Mouse (Mus musculus) C2C12 (cell line): ENCODE results near the gene Plscr1. TPM values are rescaled to one million over a fixed set of nuclear protein-coding genes. Genes with fewer than 3 reads are reported as not detected.

Experiments used
- H3K27me3 ChIP-seq: one replicate; pipeline ENCODE4 v1.6.1; 2011; ENCODE audit not compliant: control insufficient read depth, insufficient read depth, insufficient read length
- H3K36me3 ChIP-seq: one replicate; pipeline ENCODE4 v1.6.1; 2011; ENCODE audit not compliant: control insufficient read depth, insufficient read depth
- H3K4me3 ChIP-seq: one replicate; pipeline ENCODE4 v1.5.1; 2011; ENCODE audit warnings: mild to moderate bottlenecking, control low read depth; ENCODE audit not compliant: poor library complexity, insufficient read depth, severe bottlenecking
- H3K79me2 ChIP-seq: one replicate; pipeline ENCODE4 v1.6.1; 2011; ENCODE audit not compliant: control insufficient read depth, insufficient read depth
- H3K79me3 ChIP-seq: one replicate; pipeline ENCODE4 v1.6.1; 2011; ENCODE audit warnings: low read depth, control low read depth
- H3ac ChIP-seq: one replicate; pipeline ENCODE3; 2011; ENCODE audit warnings: low read depth; ENCODE audit not compliant: control insufficient read depth, insufficient read length
- CEBPB ChIP-seq: IDR thresholded peaks from one replicate; pipeline ENCODE4 v1.6.1; 2011; ENCODE audit warnings: low read depth, mild to moderate bottlenecking, control low read depth, moderate library complexity
- CTCF ChIP-seq: IDR thresholded peaks from one replicate; pipeline ENCODE4 v1.5.1; 2011; ENCODE audit not compliant: control insufficient read depth, insufficient read depth, insufficient read length
- FOSL1 ChIP-seq: IDR thresholded peaks from one replicate; pipeline ENCODE4 v1.8.0; 2011; ENCODE audit warnings: mild to moderate bottlenecking, low read length; ENCODE audit not compliant: poor library complexity, insufficient read depth, severe bottlenecking
- MAX ChIP-seq: IDR thresholded peaks from one replicate; pipeline ENCODE4 v1.6.1; 2011; ENCODE audit warnings: mild to moderate bottlenecking, control low read depth
- MYOD1 ChIP-seq: IDR thresholded peaks from one replicate; pipeline ENCODE4 v1.6.1; 2011; ENCODE audit warnings: low read depth; ENCODE audit not compliant: control insufficient read depth, insufficient read length
- MYOG ChIP-seq: IDR thresholded peaks from one replicate; pipeline ENCODE4 v1.6.1; 2011; ENCODE audit not compliant: control insufficient read depth, insufficient read length; ENCODE audit errors: extremely low read depth
- USF1 ChIP-seq: IDR thresholded peaks from one replicate; pipeline ENCODE4 v1.6.1; 2011; ENCODE audit warnings: low read depth, mild to moderate bottlenecking, control low read depth, moderate library complexity
- polyA plus RNA-seq: library from polyadenylated mRNA; unstranded; fragments of >200 nt; fragmentation: generic; extraction: Trizol; gene quantifications from one replicate; pipeline ENCODE4 v1.2.1, GENCODE M21; 2012; ENCODE audit warnings: missing spikeins

The Plscr1 gene
- polyA plus RNA-seq, 1 experiment: 41.1 TPM

- H3K79me2 ChIP-seq: no peaks in the 10 kb centered on the region
- no peak overlapping the region for H3K4me3 ChIP-seq
- no peaks in the 10 kb centered on the region for H3K27me3 ChIP-seq
- no peak overlapping the region for H3ac ChIP-seq
- no peaks in the 10 kb centered on the region for H3K79me3 ChIP-seq
- H3K36me3 ChIP-seq: no peaks in the 10 kb centered on the region
- TF ChIP-seq MYOG: no peak
- no peak for TF ChIP-seq MYOD1
- TF ChIP-seq CEBPB: no peak
- no peak for TF ChIP-seq CTCF
- TF ChIP-seq USF1: no peak
- no peak for TF ChIP-seq FOSL1
- no peak for TF ChIP-seq MAX
Observed at GRCm38 (mm10) chr9:92210386-92210967, 39.1 kb upstream of the Plscr1 start.

- no peak overlapping the region for H3K4me3 ChIP-seq
- H3K27me3 ChIP-seq: no peaks in the 10 kb centered on the region
- H3K79me3 ChIP-seq: no peaks in the 10 kb centered on the region
- TF ChIP-seq FOSL1: no peak
- no peak for TF ChIP-seq MAX
- no peak for TF ChIP-seq MYOD1
- TF ChIP-seq USF1: no peak
- no peak for TF ChIP-seq MYOG
- no peak for TF ChIP-seq CTCF
- no peak for TF ChIP-seq CEBPB
- no peaks in the 10 kb centered on the region for H3K79me2 ChIP-seq
- no peaks in the 10 kb centered on the region for H3K36me3 ChIP-seq
- H3ac ChIP-seq: no peak overlapping the region
Observed at GRCm38 (mm10) chr9:92211048-92211447, 38.5 kb upstream of the Plscr1 start.

GRCm38 (mm10) chr9:92217484-92217883 is 32.1 kb upstream of the Plscr1 start:
- Histone ChIP-seq H3K4me3 (no peak overlapping the region), H3ac (no peak overlapping the region), H3K79me3 (no peaks in the 10 kb centered on the region), H3K79me2 (no peaks in the 10 kb centered on the region), H3K36me3 (no peaks in the 10 kb centered on the region), H3K27me3 (no peaks in the 10 kb centered on the region)
- TF ChIP-seq MYOG: no peak

DNA sequence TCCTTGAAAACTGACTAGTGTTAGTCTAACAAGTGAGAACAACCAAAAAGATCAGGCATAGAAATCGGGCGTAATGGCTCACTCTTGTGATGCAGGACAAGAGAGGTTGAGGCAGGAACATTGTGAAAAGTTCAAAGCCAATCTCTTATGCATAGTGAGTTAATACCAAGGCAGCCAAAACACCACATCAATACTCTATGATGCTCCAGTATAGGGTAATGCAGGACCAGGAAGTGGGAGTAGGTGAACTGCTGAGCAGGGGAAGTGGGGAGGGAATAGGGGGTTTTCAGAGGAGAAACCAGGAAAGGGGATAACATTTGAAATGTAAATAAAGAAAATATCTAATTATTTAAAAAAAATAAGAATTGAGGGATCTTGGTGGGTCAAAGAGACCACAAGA is 31.7 kb upstream of the Plscr1 start:
- H3K4me3 ChIP-seq: no peak overlapping the region
- TF ChIP-seq CEBPB (no peak), MYOD1 (no peak), MAX (no peak), CTCF (no peak)
- H3K27me3 ChIP-seq: no peaks in the 10 kb centered on the region
- no peaks in the 10 kb centered on the region for H3K79me3 ChIP-seq
- no peak overlapping the region for H3ac ChIP-seq
- H3K36me3 ChIP-seq: no peaks in the 10 kb centered on the region
- no peaks in the 10 kb centered on the region for H3K79me2 ChIP-seq

DNA sequence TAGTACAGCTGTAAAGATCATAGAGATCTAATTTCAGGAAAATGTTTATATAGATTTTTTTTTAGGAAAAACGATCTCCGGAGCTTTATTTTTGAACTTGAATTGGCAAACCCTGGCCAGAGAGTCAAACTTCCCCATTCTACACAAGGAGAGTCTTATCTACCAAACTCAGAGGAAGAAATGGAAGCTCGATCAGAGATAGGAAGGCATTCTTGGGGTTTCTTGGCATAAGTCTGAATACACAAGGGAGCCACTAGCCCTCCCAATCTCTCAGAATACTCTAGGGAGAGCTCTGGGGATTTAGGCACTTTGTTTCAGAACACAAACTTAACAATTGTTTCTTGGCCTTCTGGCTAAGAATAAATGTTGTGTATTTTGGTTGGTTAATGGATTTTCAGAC is 29.4 kb upstream of the Plscr1 start:
- H3K79me2 ChIP-seq: no peaks in the 10 kb centered on the region
- no peak for TF ChIP-seq MAX
- H3K36me3 ChIP-seq: no peaks in the 10 kb centered on the region
- no peak overlapping the region for H3K4me3 ChIP-seq
- no peaks in the 10 kb centered on the region for H3K27me3 ChIP-seq
- no peak overlapping the region for H3ac ChIP-seq
- H3K79me3 ChIP-seq: no peaks in the 10 kb centered on the region

GRCm38 (mm10) chr9:92221480-92221879 is 28.1 kb upstream of the Plscr1 start:
- no peak for TF ChIP-seq FOSL1
- TF ChIP-seq CEBPB: no peak
- no peak for TF ChIP-seq MAX
- TF ChIP-seq CTCF: no peak
- TF ChIP-seq USF1: no peak
- TF ChIP-seq MYOG: no peak
- no peak for TF ChIP-seq MYOD1
- no peak overlapping the region for H3K4me3 ChIP-seq
- H3K36me3 ChIP-seq: no peaks in the 10 kb centered on the region
- H3K27me3 ChIP-seq: no peaks in the 10 kb centered on the region
- H3K79me3 ChIP-seq: no peaks in the 10 kb centered on the region
- no peak overlapping the region for H3ac ChIP-seq
- no peaks in the 10 kb centered on the region for H3K79me2 ChIP-seq
